Mouse (Mus musculus) gastrocnemius, adult 8-10 months (tissue): ENCODE results near the gene Abcb5. TPM values are rescaled to one million over a fixed set of nuclear protein-coding genes. Genes with fewer than 3 reads are reported as not detected.

ENCODE experiments used
- DNase-seq, 2 experiments: peaks; one replicate each; pipeline ENCODE4 v3.0.0; 2022; ENCODE audit warnings: low spot score in 2 of 2
- total RNA-seq, 4 experiments: library from RNA; stranded (reverse); gene quantifications; 2 replicates each; pipeline ENCODE4 v1.2.4; 2022

Gene Abcb5
- total RNA-seq, 4 experiments from 2014 or later = not detected

DNA sequence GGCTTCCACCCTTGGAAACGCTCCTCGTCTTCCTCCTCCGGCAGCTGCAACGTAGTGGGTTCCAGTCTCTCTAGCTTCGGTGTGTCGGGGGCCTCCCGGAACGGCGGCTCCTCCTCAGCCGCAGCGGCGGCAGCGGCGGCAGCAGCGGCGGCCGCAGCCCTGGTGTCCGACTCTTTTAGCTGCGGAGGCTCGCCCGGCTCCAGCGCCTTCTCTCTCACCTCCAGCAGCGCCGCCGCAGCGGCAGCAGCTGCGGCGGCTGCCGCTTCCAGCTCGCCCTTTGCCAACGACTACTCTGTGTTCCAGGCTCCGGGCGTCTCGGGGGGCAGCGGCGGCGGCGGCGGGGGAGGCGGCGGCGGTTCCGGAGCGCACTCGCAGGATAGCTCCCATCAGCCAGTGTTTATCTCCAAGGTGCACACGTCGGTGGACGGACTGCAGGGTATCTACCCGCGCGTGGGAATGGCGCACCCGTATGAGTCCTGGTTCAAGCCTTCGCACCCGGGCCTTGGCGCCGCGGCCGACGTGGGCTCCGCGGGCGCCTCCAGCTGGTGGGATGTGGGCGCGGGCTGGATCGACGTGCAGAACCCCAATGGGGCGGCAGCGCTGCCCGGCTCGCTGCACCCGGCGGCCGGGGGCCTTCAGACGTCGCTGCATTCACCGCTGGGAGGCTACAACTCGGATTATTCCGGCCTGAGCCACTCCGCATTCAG lies 117.6 kb downstream of the Abcb5 start:
- no peak for DNase-seq

- DNase-seq = no peak
These were observed 118.2 kb downstream of the Abcb5 start for GRCm38 (mm10) chr12:118847861-118848495.

- no peak for DNase-seq
These were observed 118.8 kb downstream of the Abcb5 start for GRCm38 (mm10) chr12:118847381-118847780.

DNA sequence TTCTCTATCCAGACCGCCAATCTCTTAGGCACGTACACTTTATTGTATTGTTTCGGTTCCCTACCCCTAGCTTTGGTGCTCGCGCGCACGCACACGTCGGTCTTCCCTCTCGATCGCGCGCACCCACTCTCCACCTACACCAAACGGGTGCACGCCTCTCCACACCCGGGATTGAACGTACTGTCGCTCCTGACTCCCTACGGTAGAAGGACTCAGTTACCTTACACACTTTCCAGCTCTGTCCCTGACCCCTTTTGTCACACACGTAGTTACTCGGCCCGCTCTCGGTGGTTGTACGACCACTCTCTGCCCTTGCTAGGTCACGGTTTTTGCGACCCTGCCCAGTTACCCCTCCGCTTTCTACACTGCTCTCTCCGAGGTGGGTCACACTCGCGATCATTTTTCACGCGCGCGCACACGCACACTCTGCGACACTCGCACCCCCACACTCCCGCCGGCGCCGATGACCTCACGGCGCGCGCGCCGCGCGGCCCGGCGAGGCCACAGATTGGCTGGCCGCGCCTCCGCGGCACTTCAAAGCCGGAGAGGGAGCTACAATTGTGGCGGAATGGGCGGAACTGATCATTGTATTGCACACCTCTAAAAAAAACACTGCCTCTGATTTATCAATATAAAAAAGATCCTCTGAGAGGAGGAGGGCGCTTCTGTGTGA lies 119.4 kb downstream of the Abcb5 start:
- no peak for DNase-seq

GRCm38 (mm10) chr12:118846221-118846620 lies 120.0 kb downstream of the Abcb5 start, which contains the start of gene Sp8:
Gene Sp8 (plus strand): TSS chr12:118846329.
- DNase-seq = no peak

DNA sequence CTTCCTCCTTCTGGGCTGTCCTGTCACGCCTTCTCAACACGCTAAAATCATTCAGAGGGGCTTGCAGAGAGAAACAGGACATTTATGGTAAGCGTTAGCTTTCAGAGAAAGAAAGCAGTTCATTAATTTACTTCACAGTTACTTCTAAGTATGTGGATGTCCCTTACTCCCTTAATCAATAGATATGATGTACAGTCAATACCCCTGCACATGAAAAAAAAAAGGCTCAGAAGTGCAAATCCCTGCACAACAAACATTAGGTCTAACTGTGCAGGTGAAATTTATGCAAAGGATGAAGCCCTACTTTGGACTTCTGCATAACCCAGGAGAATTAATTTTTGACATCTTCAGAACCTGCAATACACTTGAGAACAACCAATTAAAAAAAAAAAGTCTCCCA lies 120.9 kb downstream of the Abcb5 start:
- DNase-seq = no peak

DNA sequence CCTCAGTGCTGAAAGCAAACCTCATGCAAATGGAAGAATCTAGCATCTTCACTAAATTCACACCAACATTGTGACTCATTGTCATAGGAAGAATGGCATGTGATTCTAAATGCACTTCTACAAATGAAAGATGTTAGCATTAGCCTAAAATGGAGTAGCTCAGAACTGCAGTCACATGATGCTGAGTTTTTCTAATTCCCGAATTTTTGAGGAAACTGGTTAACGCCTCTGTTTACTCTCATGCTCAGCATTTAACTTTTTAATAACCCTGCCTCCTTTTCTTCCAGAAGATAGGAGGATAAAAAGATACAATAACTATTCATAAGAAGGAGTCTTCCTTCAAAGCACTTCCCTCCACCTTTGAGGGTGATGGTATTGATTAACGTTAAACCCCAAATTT lies 121.4 kb downstream of the Abcb5 start:
- DNase-seq = no peak

DNA sequence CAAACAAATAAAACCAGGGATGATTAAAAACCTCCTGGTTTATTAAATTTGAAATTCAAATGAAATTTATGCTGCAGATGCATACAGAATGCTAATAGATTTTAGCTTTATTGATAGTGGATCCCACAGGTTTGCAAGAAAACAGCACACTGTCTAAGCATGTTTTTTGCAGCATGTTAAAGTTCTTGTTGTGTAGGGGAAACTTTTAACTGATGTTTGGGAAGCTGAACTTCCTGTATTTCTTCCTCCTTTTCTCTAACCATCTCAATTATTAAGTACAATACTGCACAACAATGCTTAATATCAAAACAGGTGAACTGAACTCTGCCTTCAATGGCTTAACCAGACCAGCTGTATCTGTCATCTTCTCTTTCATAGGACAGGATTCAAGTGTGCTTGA lies 122.1 kb downstream of the Abcb5 start:
- DNase-seq = no peak

- no peak for DNase-seq
These were observed 123.4 kb downstream of the Abcb5 start for GRCm38 (mm10) chr12:118842671-118843411.

DNA sequence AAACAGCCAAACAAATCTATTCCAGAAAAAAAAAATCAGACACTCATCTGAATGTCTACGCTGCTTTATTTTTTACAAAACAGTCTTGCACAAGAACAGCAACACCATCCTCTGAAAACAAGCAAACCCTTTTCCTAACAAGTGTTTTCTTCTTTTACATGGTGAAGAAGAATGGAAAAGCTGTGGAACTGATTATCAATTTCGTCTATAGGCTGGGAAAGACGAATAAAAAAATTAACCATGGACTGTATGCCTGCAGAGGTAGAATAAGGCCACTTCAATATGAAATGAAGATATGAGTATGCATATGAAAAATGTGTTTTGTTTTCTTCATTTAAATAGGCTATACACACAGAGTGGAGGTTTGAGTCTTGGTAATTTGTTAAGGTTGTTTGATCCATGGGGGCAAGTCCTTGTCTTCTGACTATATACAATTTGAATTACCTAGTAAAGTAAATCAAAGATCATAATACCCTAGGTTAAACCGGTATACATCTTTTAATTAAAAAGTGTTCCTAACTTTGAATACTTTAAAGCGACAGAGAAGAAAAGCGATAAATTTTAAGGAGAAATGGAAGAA lies 124.2 kb downstream of the Abcb5 start:
- no peak for DNase-seq

GRCm38 (mm10) chr12:118841381-118841922 lies 124.8 kb downstream of the Abcb5 start:
- DNase-seq = no peak

DNA sequence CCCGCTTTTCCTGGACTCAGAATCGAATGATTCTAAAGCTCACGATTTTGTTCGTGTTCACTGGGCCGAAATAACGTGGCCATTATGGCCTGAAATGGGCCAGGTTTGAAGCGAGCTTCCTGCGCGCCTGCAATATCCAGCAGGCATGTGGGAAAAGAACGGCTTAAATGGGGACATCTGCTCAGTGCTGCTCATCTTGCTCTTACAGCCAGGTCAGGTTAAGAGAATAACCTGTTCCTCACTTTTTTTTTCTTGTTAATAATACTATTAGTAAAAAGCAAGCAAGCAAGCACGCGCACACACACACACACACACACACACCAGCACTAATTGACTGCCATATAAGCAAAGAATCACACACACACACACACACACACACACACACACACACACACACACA lies 125.4 kb downstream of the Abcb5 start:
- no peak for DNase-seq

- no peak for DNase-seq
These were observed 125.9 kb downstream of the Abcb5 start for GRCm38 (mm10) chr12:118840301-118840700.

GRCm38 (mm10) chr12:118839398-118839797 lies 126.8 kb downstream of the Abcb5 start:
- no peak for DNase-seq

- no peak for DNase-seq
These were observed 128.0 kb downstream of the Abcb5 start for GRCm38 (mm10) chr12:118838260-118838659.

DNA sequence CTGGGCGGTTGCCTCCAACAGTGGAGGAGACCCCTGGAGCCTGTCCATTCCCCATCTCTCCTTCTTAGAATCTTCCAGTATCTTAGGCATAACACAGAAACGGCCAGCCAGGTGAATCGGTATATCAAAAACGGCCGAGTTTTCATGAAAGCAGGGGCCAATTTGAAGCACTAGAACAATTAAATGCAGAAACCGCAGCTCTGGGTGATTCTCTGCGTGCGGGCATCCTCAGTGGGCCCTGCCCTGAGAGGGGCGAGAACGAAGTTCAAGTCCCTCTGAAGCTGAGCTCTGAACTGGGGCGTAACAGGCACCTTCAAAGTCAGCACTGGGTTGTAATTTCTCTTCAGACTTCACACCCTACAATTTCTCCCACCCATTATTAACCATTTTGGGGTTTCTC lies 128.9 kb downstream of the Abcb5 start:
- DNase-seq = no peak

- no peak for DNase-seq
These were observed 129.5 kb downstream of the Abcb5 start for GRCm38 (mm10) chr12:118836411-118837341.

DNA sequence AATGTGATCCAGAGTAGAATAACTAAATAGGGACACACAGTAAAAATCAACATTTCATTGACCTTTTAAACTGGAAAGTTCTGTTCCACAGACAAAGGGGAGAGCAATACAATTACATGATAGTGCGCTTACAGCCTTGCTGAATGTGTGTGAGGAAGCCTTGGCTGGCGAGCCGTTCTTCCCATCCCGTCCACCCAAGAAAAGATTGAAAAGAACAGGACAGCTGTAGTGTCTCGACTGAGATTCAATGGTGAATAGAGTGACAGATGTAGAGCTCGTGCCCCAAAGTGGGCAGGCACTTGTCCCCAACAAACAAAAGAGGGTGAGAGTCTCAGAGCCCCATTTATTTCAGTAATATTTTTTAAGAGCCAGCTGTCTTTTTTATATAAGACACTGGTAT lies 136.3 kb downstream of the Abcb5 start:
- no peak for DNase-seq
